Comparison of ENCODE assay signal across 7 mouse cellular contexts in the genomic region with DNA sequence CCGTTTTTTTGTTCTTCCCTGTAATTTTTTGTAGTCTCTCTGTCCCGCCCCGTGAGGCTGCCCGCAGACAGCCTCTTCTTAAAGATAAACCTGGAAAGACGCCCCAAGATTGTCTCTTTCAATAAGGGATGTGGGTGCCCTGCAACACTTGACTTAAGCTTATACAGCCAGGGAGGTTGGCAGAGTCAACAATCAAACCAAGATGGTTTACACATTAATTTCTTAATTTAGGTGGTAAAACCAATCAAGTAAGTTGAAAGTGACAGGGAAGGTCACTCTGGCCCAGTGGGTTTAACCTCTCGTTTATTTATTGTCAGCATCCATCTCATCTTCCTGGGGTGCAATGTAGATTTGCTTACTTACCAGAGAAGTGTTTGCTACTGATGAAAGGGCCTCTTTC. TPM values are rescaled to one million over a fixed set of nuclear protein-coding genes. Genes with fewer than 3 reads are reported as not detected.
DNase-seq lines count a peak whose midpoint lies in the region; ATAC-seq and TF ChIP-seq lines count a peak whose summit lies in the region.

No protein-coding gene starts in this region.

- H3K4me3 ChIP-seq in spleen, adult 2 months (ENCODE audit: extremely low read depth, insufficient read depth, insufficient read length), result peak overlapping the region; percentile 93
- peak overlapping the region; percentile 93 for H3K4me3 ChIP-seq in embryonic fibroblast, embryonic 13.5 days (ENCODE audit: insufficient read depth, low read length)
- H3K4me3 ChIP-seq in limb, embryonic 12.5 days (replicated peaks), result peak overlapping the region; percentile 78
- peak overlapping the region; percentile 81 for H3K4me3 ChIP-seq in stomach, embryonic 16.5 days (replicated peaks; ENCODE audit: low read length)

- H3K36me3 ChIP-seq in spleen, adult 2 months (ENCODE audit: control insufficient read depth, insufficient read depth, low read length), result 0 out of 2 replicates have a peak, but pooled peaks cover 4% of the 10 kb centered on the region
- H3K36me3 ChIP-seq in limb, embryonic 12.5 days, result peaks cover 22% of the 10 kb centered on the region
- no peaks in the 10 kb centered on the region for H3K36me3 ChIP-seq in stomach, embryonic 16.5 days (ENCODE audit: control insufficient read depth, insufficient read depth, low read length)

- no peak for ATAC-seq in limb, embryonic 12.5 days (ENCODE audit: insufficient number of reproducible peaks, insufficient read depth, low FRiP score, low TSS enrichment, low read depth)
- ATAC-seq in stomach, embryonic 16.5 days (ENCODE audit: insufficient read depth, low FRiP score), result no peak

- H3K9ac ChIP-seq in limb, embryonic 12.5 days (replicated peaks), result peak overlapping the region; percentile 77
- peak overlapping the region; percentile 87 for H3K9ac ChIP-seq in stomach, embryonic 16.5 days (ENCODE audit: low read length)

- no peak for TF ChIP-seq CTCF in spleen, adult 2 months (IDR thresholded peaks at IDR 0.05; ENCODE audit: extremely low read depth, insufficient read depth, insufficient read length, insufficient replicate concordance)
- no peak for TF ChIP-seq CTCF in embryonic fibroblast, embryonic 13.5 days (IDR thresholded peaks at IDR 0.05; ENCODE audit: borderline replicate concordance, insufficient read depth, low read length)

- peak overlapping the region; percentile 88 for H3K4me2 ChIP-seq in limb, embryonic 12.5 days
- peak overlapping the region; percentile 59 for H3K4me2 ChIP-seq in stomach, embryonic 16.5 days (ENCODE audit: low read depth, low read length)

- no peaks in the 10 kb centered on the region for H3K9me3 ChIP-seq in limb, embryonic 12.5 days
- no peaks in the 10 kb centered on the region for H3K9me3 ChIP-seq in stomach, embryonic 16.5 days (replicated peaks; ENCODE audit: control insufficient read depth, low read length)

- no peaks in the 10 kb centered on the region for H3K27me3 ChIP-seq in spleen, adult 2 months (ENCODE audit: control insufficient read depth, insufficient read depth, low read length)
- no peaks in the 10 kb centered on the region for H3K27me3 ChIP-seq in limb, embryonic 12.5 days
- H3K27me3 ChIP-seq in stomach, embryonic 16.5 days (ENCODE audit: control insufficient read depth, insufficient read depth, low read length), result no peaks in the 10 kb centered on the region

- 13% methylated on average over 6 of the region's 6 CpGs for WGBS in spleen, adult 2 months
- 2% methylated on average over 6 of the region's 6 CpGs for WGBS in limb, embryonic 12.5 days
- 2% methylated on average over 6 of the region's 6 CpGs for WGBS in stomach, embryonic 16.5 days

- H3K4me1 ChIP-seq in spleen, adult 2 months (ENCODE audit: control insufficient read depth, insufficient read depth, insufficient read length), result peaks cover 5% of the 10 kb centered on the region; the same call in 1 of the 2 replicates
- H3K4me1 ChIP-seq in embryonic fibroblast, embryonic 13.5 days (ENCODE audit: control insufficient read depth, insufficient read depth, low read length), result no peaks in the 10 kb centered on the region
- H3K4me1 ChIP-seq in limb, embryonic 12.5 days (replicated peaks), result peaks cover 17% of the 10 kb centered on the region
- H3K4me1 ChIP-seq in stomach, embryonic 16.5 days (ENCODE audit: control insufficient read depth, insufficient read depth, low read length), result peaks cover 15% of the 10 kb centered on the region

- TF ChIP-seq POLR2A in spleen, adult 2 months (IDR thresholded peaks at IDR 0.05; ENCODE audit: low read depth, low read length), result no peak
- no peak for TF ChIP-seq POLR2A in embryonic fibroblast, embryonic 13.5 days (IDR thresholded peaks at IDR 0.05; ENCODE audit: low read depth, low read length)

- no peak for DNase-seq in spleen, adult 2 months (ENCODE audit: low read depth in 1 of 2, low spot score in 2 of 2)
- no peak for DNase-seq in spleen, adult 18-20 months
- no peak for DNase-seq in adrenal gland, postnatal 10 days
- DNase-seq in gastrocnemius, adult 18-20 months (ENCODE audit: low spot score), result no peak

- no peak overlapping the region for H3K27ac ChIP-seq in spleen, adult 2 months (ENCODE audit: insufficient read depth, low read length)
- no peak overlapping the region for H3K27ac ChIP-seq in embryonic fibroblast, embryonic 13.5 days (ENCODE audit: insufficient read depth, low read length)
- H3K27ac ChIP-seq in limb, embryonic 12.5 days, result no peak overlapping the region
- no peak overlapping the region for H3K27ac ChIP-seq in stomach, embryonic 16.5 days (ENCODE audit: low read length)

RNA-seq across cellular contexts. Expression of a gene that starts 0.7 kb away (rescaled TPM):
- 10.5 and 12.0 TPM in 2 replicates for polyA plus RNA-seq in spleen, adult 2 months (2012; rRNA removed)
- polyA plus RNA-seq in embryonic fibroblast, embryonic 13.5 days (2011; ENCODE audit: insufficient read length, low read depth, missing spikeins), result 32.8 and 42.2 TPM in 2 replicates
- polyA plus RNA-seq in limb, embryonic 12.5 days (2016; fragmentation: Nextera tagmentation; extraction: Ambion mirVana), result 45.9 and 46.4 TPM in 2 replicates
- polyA plus RNA-seq in stomach, embryonic 16.5 days (2015; fragmentation: Nextera tagmentation; extraction: Ambion mirVana), result 34.0 and 34.9 TPM in 2 replicates
- total RNA-seq in adrenal gland, postnatal 10 days (2021), result 10 to 100 TPM; 20.7 to 24.3 TPM
- 10 to 100 TPM; 13.7 to 14.9 TPM for total RNA-seq in gastrocnemius, adult 18-20 months (2021)

RNA-seq across cellular contexts. Expression of a gene that starts 0.7 kb away (rescaled TPM):
- 13.2 and 13.3 TPM in 2 replicates for polyA plus RNA-seq in spleen, adult 2 months (2012; rRNA removed)
- 15.3 and 19.1 TPM in 2 replicates for polyA plus RNA-seq in embryonic fibroblast, embryonic 13.5 days (2011; ENCODE audit: insufficient read length, low read depth, missing spikeins)
- 29.9 and 31.5 TPM in 2 replicates for polyA plus RNA-seq in limb, embryonic 12.5 days (2016; fragmentation: Nextera tagmentation; extraction: Ambion mirVana)
- polyA plus RNA-seq in stomach, embryonic 16.5 days (2015; fragmentation: Nextera tagmentation; extraction: Ambion mirVana), result 21.4 and 21.5 TPM in 2 replicates
- 10 to 100 TPM; 19.9 to 25.9 TPM for total RNA-seq in adrenal gland, postnatal 10 days (2021)
- 10 to 100 TPM; 80.3 to 83.8 TPM for total RNA-seq in gastrocnemius, adult 18-20 months (2021)

RNA-seq across cellular contexts. Expression of a gene that starts 34.7 kb away (rescaled TPM):
- polyA plus RNA-seq in spleen, adult 2 months (2012; rRNA removed), result 0.18 TPM in 1 of 2 replicates, not detected in the other
- not detected in 2 replicates for polyA plus RNA-seq in embryonic fibroblast, embryonic 13.5 days (2011; ENCODE audit: insufficient read length, low read depth, missing spikeins)
- 0.10 and 0.31 TPM in 2 replicates for polyA plus RNA-seq in limb, embryonic 12.5 days (2016; fragmentation: Nextera tagmentation; extraction: Ambion mirVana)
- polyA plus RNA-seq in stomach, embryonic 16.5 days (2015; fragmentation: Nextera tagmentation; extraction: Ambion mirVana), result 0.69 and 4.2 TPM in 2 replicates
- 1 to 10 TPM; 2.2 to 9.3 TPM for total RNA-seq in adrenal gland, postnatal 10 days (2021)
- 10 to 100 TPM; 59.2 to 95.8 TPM for total RNA-seq in gastrocnemius, adult 18-20 months (2021)

RNA-seq across cellular contexts. Expression of a gene that starts 49.9 kb away (rescaled TPM):
- polyA plus RNA-seq in spleen, adult 2 months (2012; rRNA removed), result 22.8 and 24.1 TPM in 2 replicates
- 130 and 153 TPM in 2 replicates for polyA plus RNA-seq in embryonic fibroblast, embryonic 13.5 days (2011; ENCODE audit: insufficient read length, low read depth, missing spikeins)
- polyA plus RNA-seq in limb, embryonic 12.5 days (2016; fragmentation: Nextera tagmentation; extraction: Ambion mirVana), result 187 and 188 TPM in 2 replicates
- 134 and 140 TPM in 2 replicates for polyA plus RNA-seq in stomach, embryonic 16.5 days (2015; fragmentation: Nextera tagmentation; extraction: Ambion mirVana)
- total RNA-seq in adrenal gland, postnatal 10 days (2021), result 10 to 100 TPM; 69.5 to 70.8 TPM
- total RNA-seq in gastrocnemius, adult 18-20 months (2021), result 10 to 100 TPM; 45.5 to 54.6 TPM
